Mouse (Mus musculus) kidney, adult 2 months (tissue): ENCODE results near the gene Slc7a15. TPM values are rescaled to one million over a fixed set of nuclear protein-coding genes. Genes with fewer than 3 reads are reported as not detected.

Experiments used
- DNase-seq: peaks from one replicate; pipeline ENCODE4 v3.0.0; 2021
- H3K27ac ChIP-seq: fragments of 200-500 bp; 2 replicates; pipeline ENCODE4 v1.5.1; 2012; ENCODE audit warnings: low read depth, low read length, control low read depth, inconsistent platforms; ENCODE audit not compliant: insufficient read depth
- H3K27me3 ChIP-seq: fragments of 200-500 bp; replicated peaks from 2 replicates; pipeline ENCODE4 v1.6.1; 2012; ENCODE audit warnings: mild to moderate bottlenecking, moderate library complexity, low read length, inconsistent platforms; ENCODE audit not compliant: control insufficient read depth, insufficient read depth
- H3K36me3 ChIP-seq: fragments of 200-500 bp; 2 replicates; pipeline ENCODE4 v1.6.1; 2012; ENCODE audit warnings: mild to moderate bottlenecking, moderate library complexity, low read length, inconsistent platforms; ENCODE audit not compliant: control insufficient read depth, insufficient read depth
- H3K4me1 ChIP-seq: fragments of 200-500 bp; 2 replicates; pipeline ENCODE4 v1.6.1; 2011; ENCODE audit warnings: low read length; ENCODE audit not compliant: control insufficient read depth, insufficient read depth
- H3K4me3 ChIP-seq: fragments of 200-500 bp; 2 replicates; pipeline ENCODE4 v1.5.1; 2011; ENCODE audit warnings: mild to moderate bottlenecking, low read depth, low read length, control low read depth; ENCODE audit not compliant: insufficient read depth
- CTCF ChIP-seq: fragments of 200-500 bp; conservative IDR thresholded peaks from 2 replicates; pipeline ENCODE4 v1.5.1; 2011; ENCODE audit warnings: low read depth, mild to moderate bottlenecking, control low read depth, low read length, moderate library complexity, mixed read lengths; ENCODE audit not compliant: insufficient read depth, insufficient read length
- POLR2A ChIP-seq: fragments of 200-500 bp; IDR thresholded peaks from one replicate; pipeline ENCODE4 v1.6.1; 2011; ENCODE audit warnings: low read depth, low read length, control low read depth
- WGBS: fragments of 180-500 bp; shearing (Covaris S2); methylation state at CpG from one replicate; pipeline ENCODE4 v1.1.7; 2018; 5-methylcytosine and 5-hydroxymethylcytosine counted together
- polyA plus RNA-seq: library from polyadenylated mRNA; depleted of rRNA; stranded (reverse); fragments of >200 nt; gene quantifications from 2 replicates; pipeline ENCODE4 v1.2.3, GENCODE M21; 2012; rRNA removed

Gene Slc7a15
- polyA plus RNA-seq, 1 experiment: 0.61 TPM

- Histone ChIP-seq H3K4me1 (no peaks in the 10 kb centered on the region), H3K36me3 (no peaks in the 10 kb centered on the region), H3K27ac (no peak overlapping the region), H3K4me3 (no peak overlapping the region), H3K27me3 (no peaks in the 10 kb centered on the region)
- no peak for DNase-seq
- 86% methylated on average over 4 of the region's 4 CpGs for WGBS
- TF ChIP-seq POLR2A (no peak), CTCF (no peak)
Observed at GRCm38 (mm10) chr12:8488652-8488980, 110.2 kb downstream of the Slc7a15 start.

- no peaks in the 10 kb centered on the region for H3K27me3 ChIP-seq
- H3K4me3 ChIP-seq: no peak overlapping the region
- TF ChIP-seq CTCF (no peak), POLR2A (no peak)
- H3K27ac ChIP-seq: no peak overlapping the region
- 69% methylated on average over 5 of the region's 5 CpGs for WGBS
- peak; percentile 70 for DNase-seq
- no peaks in the 10 kb centered on the region for H3K4me1 ChIP-seq
- H3K36me3 ChIP-seq: no peaks in the 10 kb centered on the region
Observed at GRCm38 (mm10) chr12:8487959-8488651, 110.8 kb downstream of the Slc7a15 start.

GRCm38 (mm10) chr12:8487281-8487680 is 111.6 kb downstream of the Slc7a15 start:
- H3K4me1 ChIP-seq: no peaks in the 10 kb centered on the region
- DNase-seq: no peak
- no peaks in the 10 kb centered on the region for H3K36me3 ChIP-seq
- H3K27ac ChIP-seq: no peak overlapping the region
- TF ChIP-seq CTCF (no peak), POLR2A (no peak)
- no peaks in the 10 kb centered on the region for H3K27me3 ChIP-seq
- 38% methylated on average over 1 of the region's 1 CpGs for WGBS
- no peak overlapping the region for H3K4me3 ChIP-seq

- WGBS: 81% methylated on average over 7 of the region's 7 CpGs
Observed at GRCm38 (mm10) chr12:8485247-8485646, 113.6 kb downstream of the Slc7a15 start.

GRCm38 (mm10) chr12:8482169-8482568 is 116.7 kb downstream of the Slc7a15 start:
- no peaks in the 10 kb centered on the region for H3K36me3 ChIP-seq
- no peaks in the 10 kb centered on the region for H3K27me3 ChIP-seq
- TF ChIP-seq POLR2A: no peak
- no peak for TF ChIP-seq CTCF
- no peak overlapping the region for H3K4me3 ChIP-seq
- no peak overlapping the region for H3K27ac ChIP-seq
- 93% methylated on average over 2 of the region's 2 CpGs for WGBS
- no peak for DNase-seq
- H3K4me1 ChIP-seq: no peaks in the 10 kb centered on the region

More at GRCm38 (mm10) chr12:8485247-8485646, 113.6 kb downstream of the Slc7a15 start:
- Histone ChIP-seq H3K4me3 (no peak overlapping the region), H3K4me1 (no peaks in the 10 kb centered on the region), H3K27me3 (no peaks in the 10 kb centered on the region), H3K36me3 (no peaks in the 10 kb centered on the region), H3K27ac (no peak overlapping the region)
- TF ChIP-seq CTCF: no peak
- no peak for TF ChIP-seq POLR2A
- DNase-seq: no peak

Other genes with a start within 250 kb of the Slc7a15 start
- gene Rhob, start 99.1 kb downstream of the Slc7a15 start, polyA plus RNA-seq: 128 and 145 TPM in 2 replicates
- 42.1 and 43.3 TPM in 2 replicates for gene Pum2, start 75.1 kb upstream of the Slc7a15 start, polyA plus RNA-seq
- 13.3 and 18.5 TPM in 2 replicates for gene Sdc1, start 172.3 kb upstream of the Slc7a15 start, polyA plus RNA-seq